In the genomic region with DNA sequence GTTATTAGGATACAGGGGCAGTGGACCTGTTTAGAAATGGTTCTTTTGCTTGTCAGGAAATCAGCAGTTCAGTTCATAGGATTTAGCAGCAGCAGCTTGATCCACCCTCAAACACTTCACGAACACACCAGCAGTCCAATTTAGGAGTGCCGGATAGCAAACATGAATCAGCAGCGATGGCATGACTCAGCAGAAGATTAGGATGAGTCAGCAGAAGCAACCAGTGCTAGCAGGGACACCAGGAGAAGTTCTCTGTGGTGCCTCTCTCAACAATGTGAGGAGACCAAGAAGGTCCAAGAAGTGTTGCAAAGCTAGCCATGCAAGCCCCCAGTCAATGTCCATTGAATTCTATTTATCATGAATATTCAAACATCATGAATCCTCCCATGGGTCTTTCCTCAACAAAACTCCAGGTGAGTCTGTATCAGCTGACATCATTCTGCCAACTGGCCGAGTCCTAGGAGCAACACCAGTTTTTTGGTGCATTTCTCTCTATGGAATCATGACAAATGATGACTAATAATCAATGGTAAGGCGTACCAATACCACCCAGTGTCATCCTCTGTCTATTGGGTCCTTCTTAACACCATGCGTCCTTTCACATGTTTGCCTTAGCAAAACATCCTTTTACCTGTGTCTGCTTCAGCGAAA, we compare ENCODE assay signal across 13 mouse cellular contexts. TPM values are rescaled to one million over a fixed set of nuclear protein-coding genes. Genes with fewer than 3 reads are reported as not detected.
A peak's percentile ranks its signal among the peaks of the same experiment; 100 is the strongest.
DNase-seq lines count a peak whose midpoint lies in the region; ATAC-seq lines count a peak whose summit lies in the region.
"Had no signal": no experiment of that assay in that cellular context is flagged by ENCODE, and none has a peak within 500 bp of the region (broad histone marks: within the 10 kb centered on the region; RNA-seq: fewer than 3 reads in every experiment).

No protein-coding gene starts in this region.

- no peak overlapping the region for H3K4me3 ChIP-seq in liver, embryonic 11.5 days (ENCODE audit: low read depth, low read length)
- H3K4me3 ChIP-seq: embryonic facial prominence, embryonic 12.5 days; layer of hippocampus, adult 2 months had no signal

- no peak overlapping the region for H3K27ac ChIP-seq in liver, embryonic 11.5 days (ENCODE audit: low read depth, low read length)
- H3K27ac ChIP-seq: embryonic facial prominence, embryonic 12.5 days; layer of hippocampus, adult 2 months had no signal

- peaks cover 5% of the 10 kb centered on the region for H3K4me1 ChIP-seq in liver, embryonic 11.5 days (replicated peaks; ENCODE audit: control insufficient read depth, insufficient read depth, low read length)
- H3K4me1 ChIP-seq: embryonic facial prominence, embryonic 12.5 days had no signal

- ATAC-seq in frontal cortex, adult (ENCODE audit: low TSS enrichment): peak; percentile 85
- peak; percentile 81 for ATAC-seq in liver, embryonic 11.5 days (replicated peaks; ENCODE audit: low FRiP score)
- ATAC-seq: hindbrain, embryonic 16.5 days; lung, postnatal 0 days had no signal

- H3K9me3 ChIP-seq in liver, embryonic 11.5 days (ENCODE audit: control insufficient read depth, low read length): no peaks in the 10 kb centered on the region
- H3K9me3 ChIP-seq: embryonic facial prominence, embryonic 12.5 days had no signal

- H3K4me2 ChIP-seq in liver, embryonic 11.5 days: no peak overlapping the region
- H3K4me2 ChIP-seq: embryonic facial prominence, embryonic 12.5 days had no signal

- 77% methylated on average over 7 of the region's 7 CpGs for WGBS in liver, embryonic 11.5 days

- no peak for DNase-seq in frontal cortex, postnatal 10 days (ENCODE audit: low spot score in 2 of 2)
- DNase-seq in 3T3-L1 (ENCODE audit: low read depth, low spot score): peak; percentile 77
- peak; percentile 61 for DNase-seq in adrenal gland, adult 8-10 months
- no peak for DNase-seq in liver, embryonic 11.5 days (ENCODE audit: low spot score)
- DNase-seq in yolk sac, embryonic 10.5 days (ENCODE audit: low spot score): no peak
- DNase-seq in gastrocnemius, postnatal 25 days: no peak
- no peak for DNase-seq in cerebellum, adult 8-10 months
- DNase-seq: gastrocnemius, postnatal 10 days had no signal

- no peaks in the 10 kb centered on the region for H3K36me3 ChIP-seq in liver, embryonic 11.5 days (ENCODE audit: control insufficient read depth, insufficient read depth, low read length)
- H3K36me3 ChIP-seq: embryonic facial prominence, embryonic 12.5 days had no signal

- H3K27me3 ChIP-seq in liver, embryonic 11.5 days (replicated peaks; ENCODE audit: control insufficient read depth, insufficient read depth, low read length): no peaks in the 10 kb centered on the region
- H3K27me3 ChIP-seq: embryonic facial prominence, embryonic 12.5 days had no signal

- no peak overlapping the region for H3K9ac ChIP-seq in liver, embryonic 11.5 days (ENCODE audit: low read depth, low read length)
- H3K9ac ChIP-seq: embryonic facial prominence, embryonic 12.5 days had no signal

RNA-seq across cellular contexts. Expression of a gene that starts 45.7 kb away (rescaled TPM):
- total RNA-seq in adrenal gland, adult 8-10 months (2022): 100 to 1,000 TPM in 2 of 4 experiments, 10 to 100 TPM in 2; 83.7 to 130 (median 96.0) TPM
- 2.1 and 3.0 TPM in 2 replicates for polyA plus RNA-seq in liver, embryonic 11.5 days (2014; fragmentation: Nextera tagmentation; extraction: Ambion mirVana)
- total RNA-seq in gastrocnemius, postnatal 25 days (2021): 10 to 100 TPM in 1 of 2 experiments, 1 to 10 TPM in 1; 9.7 to 15.8 TPM

Comparison
In these comparisons a context has a peak if more than half of its experiments do, and no peak if none do; other contexts are left out.
1. DNase-seq: peak in 3T3-L1 (single experiment) and adrenal gland, adult 8-10 months (single experiment); none in frontal cortex, postnatal 10 days (0 of 2), liver, embryonic 11.5 days (single experiment), yolk sac, embryonic 10.5 days (single experiment), gastrocnemius, postnatal 25 days (single experiment) and cerebellum, adult 8-10 months (single experiment).
2. RNA of a gene that starts 45.7 kb away (total RNA-seq): 83.7 to 130 TPM in adrenal gland, adult 8-10 months; 9.7 to 15.8 TPM in gastrocnemius, postnatal 25 days; every median in the first group is over 4 times any median in the second.